Mouse (Mus musculus): Measurements from ENCODE around the gene Kctd17. TPM values are rescaled to one million over a fixed set of nuclear protein-coding genes. Genes with fewer than 3 reads are reported as not detected.
A peak's percentile ranks its signal among the peaks of the same experiment; 100 is the strongest.

Gene Kctd17
- polyA plus RNA-seq, 1 experiment = 52.9 TPM

DNA sequence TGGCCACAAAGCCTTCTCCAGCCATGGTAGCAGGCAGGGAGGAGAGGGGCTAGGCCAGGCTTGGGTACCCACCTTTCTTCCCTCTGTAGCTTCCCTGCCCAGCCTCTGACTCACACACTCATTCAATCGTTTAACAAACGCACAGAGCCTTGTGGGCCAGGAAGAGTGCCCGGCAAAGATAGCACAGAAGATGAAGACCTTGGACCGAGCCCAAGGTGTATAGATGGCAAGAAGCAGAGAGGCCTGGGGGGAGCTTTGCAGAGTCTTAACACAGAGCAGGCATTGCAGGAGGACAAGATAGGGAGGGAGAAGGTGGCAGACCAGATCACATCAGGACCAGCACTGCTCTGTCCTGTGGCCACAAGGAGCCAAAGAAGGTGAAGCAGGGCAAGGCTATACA is 26.8 kb downstream of the Kctd17 start:
- peaks cover 3% of the 10 kb centered on the region for H3K4me1 ChIP-seq (ENCODE audit: control insufficient read depth, insufficient read depth, insufficient read length, low read length)
- WGBS = 42% methylated on average over 4 of the region's 4 CpGs

DNA sequence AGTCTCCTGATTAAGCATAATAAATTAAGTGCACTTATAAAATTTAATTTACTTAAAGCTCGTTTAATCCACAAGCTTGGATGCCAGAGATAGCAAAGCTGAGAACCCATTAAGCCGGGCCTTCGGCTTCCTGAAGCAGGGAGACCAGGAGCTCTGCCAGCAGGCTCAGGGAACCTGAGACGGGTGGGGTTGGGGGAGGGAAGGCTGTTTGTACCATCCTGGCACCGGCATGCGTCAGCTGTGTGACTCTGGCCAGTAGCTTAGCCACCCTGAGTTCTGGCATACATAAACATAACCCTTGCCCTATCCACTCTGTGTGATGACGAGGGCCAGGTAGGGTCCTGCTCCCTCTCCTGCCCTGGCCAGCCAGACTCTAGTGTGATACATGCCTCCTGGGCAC is 27.7 kb downstream of the Kctd17 start:
- no peak overlapping the region for H3K4me3 ChIP-seq (ENCODE audit: low read depth, low read length)
- WGBS = 22% methylated on average over 7 of the region's 7 CpGs

More for the DNA sequence above, 26.8 kb downstream of the Kctd17 start:
- H3K36me3 ChIP-seq (ENCODE audit: control insufficient read depth, insufficient read depth, low read length) = no peaks in the 10 kb centered on the region
- TF ChIP-seq POLR2A (IDR thresholded peaks at IDR 0.05; ENCODE audit: low read depth, low read length) (no peak), CTCF (IDR thresholded peaks at IDR 0.05; ENCODE audit: extremely low read depth, insufficient read length, insufficient replicate concordance, low read depth, low read length) (no peak)
- no peak overlapping the region for H3K4me3 ChIP-seq (ENCODE audit: low read depth, low read length)
- H3K27me3 ChIP-seq (ENCODE audit: control insufficient read depth, insufficient read depth, low read length) = no peaks in the 10 kb centered on the region
- H3K27ac ChIP-seq (ENCODE audit: insufficient read depth, low read depth, low read length) = no peak overlapping the region

DNA sequence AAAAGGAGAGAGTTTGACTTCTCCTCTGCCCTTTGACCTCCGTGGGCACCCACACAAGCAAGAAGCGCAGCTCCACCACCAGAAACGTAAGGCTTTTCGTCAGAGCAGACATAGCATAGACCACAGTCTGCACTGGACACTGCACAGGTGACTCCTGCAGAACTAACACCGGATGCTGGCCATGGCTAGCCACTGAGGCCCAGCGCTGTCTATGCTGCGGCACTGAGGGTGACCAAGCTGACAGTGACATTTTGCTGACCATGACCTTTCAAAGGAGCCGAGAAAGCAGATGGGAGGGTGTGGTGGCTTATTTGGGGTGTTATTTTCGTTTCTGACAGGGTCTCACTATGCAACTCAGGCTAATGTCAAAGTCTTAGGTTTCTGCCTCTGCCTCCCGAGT is 28.8 kb downstream of the Kctd17 start:
- TF ChIP-seq POLR2A (IDR thresholded peaks at IDR 0.05; ENCODE audit: low read depth, low read length) (no peak), CTCF (IDR thresholded peaks at IDR 0.05; ENCODE audit: extremely low read depth, insufficient read length, insufficient replicate concordance, low read depth, low read length) (no peak)
- Histone ChIP-seq H3K27ac (ENCODE audit: insufficient read depth, low read depth, low read length) (no peak overlapping the region), H3K27me3 (ENCODE audit: control insufficient read depth, insufficient read depth, low read length) (no peaks in the 10 kb centered on the region), H3K4me1 (ENCODE audit: control insufficient read depth, insufficient read depth, insufficient read length, low read length) (no peaks in the 10 kb centered on the region), H3K36me3 (ENCODE audit: control insufficient read depth, insufficient read depth, low read length) (no peaks in the 10 kb centered on the region), H3K4me3 (ENCODE audit: low read depth, low read length) (no peak overlapping the region)
- 70% methylated on average over 10 of the region's 10 CpGs for WGBS

More for the DNA sequence above, 27.7 kb downstream of the Kctd17 start:
- no peak for TF ChIP-seq POLR2A (IDR thresholded peaks at IDR 0.05; ENCODE audit: low read depth, low read length)
- no peak for TF ChIP-seq CTCF (IDR thresholded peaks at IDR 0.05; ENCODE audit: extremely low read depth, insufficient read length, insufficient replicate concordance, low read depth, low read length)
- Histone ChIP-seq H3K27ac (ENCODE audit: insufficient read depth, low read depth, low read length) (no peak overlapping the region), H3K27me3 (ENCODE audit: control insufficient read depth, insufficient read depth, low read length) (no peaks in the 10 kb centered on the region), H3K4me1 (ENCODE audit: control insufficient read depth, insufficient read depth, insufficient read length, low read length) (no peaks in the 10 kb centered on the region), H3K36me3 (ENCODE audit: control insufficient read depth, insufficient read depth, low read length) (no peaks in the 10 kb centered on the region)

DNA sequence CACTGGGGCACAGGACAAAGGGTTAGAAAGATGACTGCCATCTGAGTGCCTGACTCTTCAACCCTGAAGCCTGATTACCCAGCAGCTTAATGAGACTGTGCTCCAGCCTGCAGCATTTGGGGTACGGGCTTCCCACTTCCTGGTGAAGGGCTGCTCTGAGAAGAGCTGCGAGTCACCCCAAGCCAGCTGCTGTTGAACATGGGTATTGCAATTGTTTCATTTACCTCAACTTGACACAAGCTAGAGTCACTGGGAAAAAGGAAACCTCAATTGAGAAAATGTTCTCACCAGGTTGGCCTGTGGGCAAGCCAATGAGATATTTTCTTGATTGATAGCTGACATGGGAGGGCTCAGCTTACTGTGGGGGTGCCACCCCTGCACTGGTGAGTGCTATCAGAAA is 34.6 kb downstream of the Kctd17 start:
- TF ChIP-seq POLR2A (IDR thresholded peaks at IDR 0.05; ENCODE audit: low read depth, low read length) (no peak), CTCF (IDR thresholded peaks at IDR 0.05; ENCODE audit: extremely low read depth, insufficient read length, insufficient replicate concordance, low read depth, low read length) (no peak)

DNA sequence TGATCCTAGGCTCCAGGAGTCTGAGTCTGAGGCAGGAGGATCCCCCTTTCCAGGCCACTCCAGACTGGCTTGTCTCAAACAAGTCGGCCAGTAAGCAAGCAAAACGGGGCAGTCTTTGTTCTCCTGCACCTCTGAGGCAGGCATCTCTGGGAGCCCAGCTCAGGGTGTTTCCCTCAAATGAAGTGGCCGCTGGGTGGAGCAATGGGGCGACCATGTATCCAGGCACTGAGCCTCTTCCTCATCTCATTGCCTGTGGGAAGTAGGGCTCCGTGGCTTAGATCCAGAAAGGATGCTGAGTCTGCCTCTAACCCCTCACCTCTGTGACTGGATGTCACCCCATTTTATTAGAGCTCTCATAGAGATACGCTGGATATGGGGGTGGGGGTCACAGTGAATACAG is 38.4 kb downstream of the Kctd17 start:
- Histone ChIP-seq H3K4me1 (ENCODE audit: control insufficient read depth, insufficient read depth, insufficient read length, low read length) (no peaks in the 10 kb centered on the region), H3K27me3 (ENCODE audit: control insufficient read depth, insufficient read depth, low read length) (no peaks in the 10 kb centered on the region; the same call in 1 of the 2 replicates), H3K27ac (ENCODE audit: insufficient read depth, low read depth, low read length) (no peak overlapping the region), H3K4me3 (ENCODE audit: low read depth, low read length) (no peak overlapping the region), H3K36me3 (ENCODE audit: control insufficient read depth, insufficient read depth, low read length) (no peaks in the 10 kb centered on the region)
- 37% methylated on average over 6 of the region's 6 CpGs for WGBS
- TF ChIP-seq CTCF (IDR thresholded peaks at IDR 0.05; ENCODE audit: extremely low read depth, insufficient read length, insufficient replicate concordance, low read depth, low read length) (0 out of 2 replicates have a peak, but pooled peaks have one; percentile 7), POLR2A (IDR thresholded peaks at IDR 0.05; ENCODE audit: low read depth, low read length) (no peak)

More for the DNA sequence above, 34.6 kb downstream of the Kctd17 start:
- Histone ChIP-seq H3K4me1 (ENCODE audit: control insufficient read depth, insufficient read depth, insufficient read length, low read length) (no peaks in the 10 kb centered on the region), H3K4me3 (ENCODE audit: low read depth, low read length) (no peak overlapping the region), H3K27me3 (ENCODE audit: control insufficient read depth, insufficient read depth, low read length) (no peaks in the 10 kb centered on the region; the same call in 1 of the 2 replicates), H3K36me3 (ENCODE audit: control insufficient read depth, insufficient read depth, low read length) (no peaks in the 10 kb centered on the region), H3K27ac (ENCODE audit: insufficient read depth, low read depth, low read length) (no peak overlapping the region)
- WGBS = 23% methylated on average over 2 of the region's 2 CpGs

DNA sequence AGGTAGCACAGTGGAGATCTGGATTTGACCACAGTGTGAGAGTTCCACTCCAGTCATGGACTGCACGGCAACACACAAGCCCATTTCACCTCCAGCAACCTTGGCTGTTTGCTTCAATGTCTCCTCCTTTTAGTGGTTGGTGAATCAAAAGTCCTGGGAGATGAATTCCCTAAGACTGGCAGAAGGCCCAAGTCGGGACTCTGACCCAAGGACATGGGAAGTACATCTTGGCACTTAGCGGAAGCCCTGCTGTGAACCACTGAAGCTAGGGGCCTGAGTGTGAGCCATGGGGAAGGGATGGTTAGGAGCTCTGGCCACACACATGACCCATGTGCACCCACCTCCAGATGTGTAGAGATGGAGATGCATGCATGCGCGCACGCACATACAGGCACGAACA is 39.2 kb downstream of the Kctd17 start:
- Histone ChIP-seq H3K27me3 (ENCODE audit: control insufficient read depth, insufficient read depth, low read length) (no peaks in the 10 kb centered on the region; the same call in 1 of the 2 replicates), H3K4me1 (ENCODE audit: control insufficient read depth, insufficient read depth, insufficient read length, low read length) (no peaks in the 10 kb centered on the region), H3K4me3 (ENCODE audit: low read depth, low read length) (no peak overlapping the region), H3K36me3 (ENCODE audit: control insufficient read depth, insufficient read depth, low read length) (no peaks in the 10 kb centered on the region), H3K27ac (ENCODE audit: insufficient read depth, low read depth, low read length) (no peak overlapping the region)
- WGBS = 93% methylated on average over 7 of the region's 7 CpGs
- TF ChIP-seq CTCF (IDR thresholded peaks at IDR 0.05; ENCODE audit: extremely low read depth, insufficient read length, insufficient replicate concordance, low read depth, low read length) (no peak), POLR2A (IDR thresholded peaks at IDR 0.05; ENCODE audit: low read depth, low read length) (no peak)

DNA sequence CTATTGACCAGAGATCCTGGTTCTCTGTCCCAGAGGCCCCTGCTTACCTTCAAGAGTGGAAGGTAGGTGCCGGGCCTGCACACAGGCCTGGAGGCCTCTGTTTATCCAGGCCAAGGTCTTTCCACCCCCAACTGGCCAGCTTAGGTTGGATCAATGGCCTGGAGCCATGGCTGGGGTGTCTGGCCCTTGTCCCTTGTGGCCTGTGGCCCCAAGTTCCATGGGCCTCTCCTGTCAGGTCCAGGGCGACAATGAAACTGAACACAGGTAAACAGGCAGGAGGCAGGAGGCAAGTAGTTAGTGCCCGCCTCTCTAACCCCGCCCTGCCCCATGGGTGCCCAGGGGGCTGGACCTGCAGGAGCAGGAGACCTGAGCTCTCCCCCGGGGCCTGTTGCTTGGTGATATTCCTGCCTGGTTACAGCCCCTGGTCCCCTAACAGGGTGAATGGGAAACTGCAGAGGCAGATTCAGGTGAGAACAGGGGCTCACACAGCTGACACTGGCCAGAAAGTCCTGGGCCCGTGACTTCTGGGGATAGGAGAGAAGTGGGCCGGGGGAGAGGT is 40.1 kb downstream of the Kctd17 start, which contains the start of gene Tmprss6:
Tmprss6 (minus strand) TSS at position 256 of the 559 bp plus-strand sequence.
- H3K27me3 ChIP-seq (ENCODE audit: control insufficient read depth, insufficient read depth, low read length) = no peaks in the 10 kb centered on the region
- TF ChIP-seq CTCF (IDR thresholded peaks at IDR 0.05; ENCODE audit: extremely low read depth, insufficient read length, insufficient replicate concordance, low read depth, low read length) (no peak), POLR2A (IDR thresholded peaks at IDR 0.05; ENCODE audit: low read depth, low read length) (no peak)
- no peak within 1 kb of the TSS for H3K27ac ChIP-seq (ENCODE audit: insufficient read depth, low read depth, low read length)
- H3K4me3 ChIP-seq (ENCODE audit: low read depth, low read length) = no peak within 1 kb of the TSS
- WGBS = 74% methylated on average over 7 of the region's 7 CpGs
- H3K4me1 ChIP-seq (ENCODE audit: control insufficient read depth, insufficient read depth, insufficient read length, low read length) = no peaks in the 10 kb centered on the region
- H3K36me3 ChIP-seq (ENCODE audit: control insufficient read depth, insufficient read depth, low read length) = no peaks in the 10 kb centered on the region

Data from small intestine, adult 2 months (tissue).